Mouse (Mus musculus): Measurements from ENCODE around the gene Pdcd4. TPM values are rescaled to one million over a fixed set of nuclear protein-coding genes. Genes with fewer than 3 reads are reported as not detected.
"Not testable (repeated sequence)": the region's sequence is repeated elsewhere in the genome, so short reads cannot be mapped to it uniquely, and the experiment has no call there.

Pdcd4 gene
- total and polyA plus RNA-seq, 2 experiments from 2014 or later = 19.5 to 96.7 TPM

DNA sequence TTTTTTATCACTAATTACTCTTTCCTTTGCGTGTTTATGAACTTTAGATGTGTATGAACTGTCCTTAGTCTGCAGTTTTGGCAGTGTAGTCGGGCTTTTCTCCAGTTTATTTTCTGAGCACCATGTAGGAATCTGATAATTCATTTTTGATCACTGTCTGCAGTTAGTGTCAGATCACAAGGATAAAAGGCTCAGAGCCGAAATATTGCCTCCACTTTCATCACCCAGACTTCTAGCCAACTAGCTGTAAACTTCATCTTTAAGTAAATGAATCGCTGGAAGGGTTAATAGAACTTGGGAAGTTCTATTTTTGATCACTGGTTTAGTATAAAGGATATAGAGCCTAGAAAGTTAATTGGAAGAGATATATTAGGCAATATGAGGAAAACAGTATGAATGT lies 70.5 kb downstream of the Pdcd4 start:
- no peak for DNase-seq (ENCODE audit: low spot score)
- Histone ChIP-seq H3K4me3 (ENCODE audit: low read depth, low read length) (no peak overlapping the region), H3K27me3 (ENCODE audit: insufficient read depth, low read length) (no peaks in the 10 kb centered on the region), H3K27ac (ENCODE audit: low read depth, low read length) (no peak overlapping the region), H3K36me3 (ENCODE audit: insufficient read depth, low read length) (no peaks in the 10 kb centered on the region), H3K9ac (replicated peaks; ENCODE audit: low read length, poor library complexity, severe bottlenecking) (no peak overlapping the region), H3K9me3 (ENCODE audit: low read length) (no peaks in the 10 kb centered on the region), H3K4me1 (ENCODE audit: insufficient read depth, low read length) (no peaks in the 10 kb centered on the region), H3K4me2 (ENCODE audit: low read depth, low read length, poor library complexity, severe bottlenecking) (no peak overlapping the region)
- 90% methylated on average over 4 of the region's 4 CpGs for WGBS
- no peak for TF ChIP-seq CTCF (IDR thresholded peaks at IDR 0.05)
- ATAC-seq (ENCODE audit: low FRiP score) = no peak

DNA sequence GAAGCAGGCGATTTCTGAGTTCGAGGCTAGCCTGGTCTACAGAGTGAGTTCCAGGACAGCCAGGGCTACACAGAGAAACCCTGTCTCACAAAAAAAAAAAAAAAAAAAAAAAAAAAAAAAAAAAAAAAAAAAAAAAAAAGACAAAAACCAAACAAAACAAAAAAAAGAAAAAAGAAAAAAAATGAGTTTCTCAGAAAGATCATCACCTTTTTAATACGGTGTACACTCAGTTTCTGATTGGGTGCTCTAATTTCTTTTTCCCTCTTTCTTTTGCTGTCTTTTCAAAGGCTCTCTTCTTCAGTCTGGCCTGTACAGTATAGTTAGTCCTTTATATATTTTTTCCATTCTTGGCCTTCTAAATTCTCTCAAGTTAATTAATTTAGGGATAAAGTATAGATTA lies 72.3 kb downstream of the Pdcd4 start:
- DNase-seq (ENCODE audit: low spot score); H3K9me3 ChIP-seq (ENCODE audit: low read length); H3K4me2 ChIP-seq (ENCODE audit: low read depth, low read length, poor library complexity, severe bottlenecking); H3K36me3 ChIP-seq (ENCODE audit: insufficient read depth, low read length); H3K27me3 ChIP-seq (ENCODE audit: insufficient read depth, low read length); ATAC-seq (ENCODE audit: low FRiP score); H3K9ac ChIP-seq (replicated peaks; ENCODE audit: low read length, poor library complexity, severe bottlenecking); H3K4me1 ChIP-seq (ENCODE audit: insufficient read depth, low read length); H3K27ac ChIP-seq (ENCODE audit: low read depth, low read length); H3K4me3 ChIP-seq (ENCODE audit: low read depth, low read length): not testable (repeated sequence)
- WGBS = 96% methylated on average over 3 of the region's 3 CpGs

DNA sequence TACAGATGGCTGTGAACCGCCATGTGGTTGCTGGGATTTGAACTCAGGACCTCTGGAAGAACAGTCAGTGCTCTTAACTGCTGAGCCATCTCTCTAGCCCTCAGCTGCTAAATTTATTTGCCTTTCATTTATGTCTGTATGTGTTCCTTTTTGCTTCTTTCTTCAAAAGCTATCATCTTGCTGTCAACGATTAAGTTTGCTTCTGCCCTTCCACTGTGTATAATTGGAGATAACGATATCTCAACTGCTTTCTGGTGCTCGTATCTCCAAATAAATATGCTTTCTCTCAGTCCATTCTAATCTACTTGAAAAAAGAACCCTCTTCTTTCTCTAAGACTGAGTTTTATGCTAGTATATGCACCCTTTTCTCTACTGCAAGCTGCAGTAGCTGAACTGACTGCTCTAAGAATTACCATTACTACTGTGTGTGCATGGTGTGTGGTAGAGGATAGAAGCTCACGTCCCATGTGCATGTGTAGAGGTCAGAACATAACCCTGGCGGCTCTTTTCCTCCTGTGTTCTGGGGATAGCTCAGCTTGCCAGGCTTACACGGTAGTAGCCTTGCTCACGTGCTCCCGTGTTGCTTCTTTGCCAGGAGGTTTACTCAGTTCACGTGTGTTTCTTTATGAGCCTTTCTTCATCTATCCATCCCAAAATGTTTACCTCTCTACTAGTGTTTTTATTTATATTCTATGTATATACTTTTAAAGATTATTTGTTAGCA lies 73.0 kb downstream of the Pdcd4 start:
- Histone ChIP-seq H3K27me3 (ENCODE audit: insufficient read depth, low read length) (no peaks in the 10 kb centered on the region), H3K4me1 (ENCODE audit: insufficient read depth, low read length) (no peaks in the 10 kb centered on the region), H3K9ac (replicated peaks; ENCODE audit: low read length, poor library complexity, severe bottlenecking) (no peak overlapping the region), H3K4me2 (ENCODE audit: low read depth, low read length, poor library complexity, severe bottlenecking) (no peak overlapping the region), H3K9me3 (ENCODE audit: low read length) (no peaks in the 10 kb centered on the region), H3K36me3 (ENCODE audit: insufficient read depth, low read length) (no peaks in the 10 kb centered on the region), H3K27ac (ENCODE audit: low read depth, low read length) (no peak overlapping the region), H3K4me3 (ENCODE audit: low read depth, low read length) (no peak overlapping the region)
- TF ChIP-seq CTCF (IDR thresholded peaks at IDR 0.05) = no peak
- WGBS = 89% methylated on average over 10 of the region's 10 CpGs
- no peak for DNase-seq (ENCODE audit: low spot score)
- ATAC-seq (ENCODE audit: low FRiP score) = no peak

DNA sequence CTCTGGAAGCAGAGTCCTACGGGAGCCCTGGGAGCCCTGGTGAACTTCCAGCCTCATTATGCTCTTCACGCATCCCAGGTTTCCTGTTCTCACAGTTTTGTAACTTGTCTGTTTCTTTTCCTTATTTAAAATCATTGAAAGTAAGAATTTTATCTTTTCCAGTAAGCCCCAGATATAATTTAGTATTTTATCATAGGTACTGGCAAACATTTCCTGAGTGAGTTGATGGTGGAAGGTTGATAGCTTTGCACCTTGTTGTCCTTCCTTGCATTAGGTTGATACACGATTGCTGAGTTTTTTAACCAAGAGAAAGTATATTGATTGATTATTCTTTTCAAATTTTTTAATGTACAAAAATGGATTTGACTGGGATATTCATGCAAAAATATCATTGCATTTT lies 77.2 kb downstream of the Pdcd4 start:
- no peak for TF ChIP-seq CTCF (IDR thresholded peaks at IDR 0.05)
- Histone ChIP-seq H3K27me3 (ENCODE audit: insufficient read depth, low read length) (no peaks in the 10 kb centered on the region), H3K27ac (ENCODE audit: low read depth, low read length) (no peak overlapping the region), H3K4me1 (ENCODE audit: insufficient read depth, low read length) (no peaks in the 10 kb centered on the region), H3K9me3 (ENCODE audit: low read length) (no peaks in the 10 kb centered on the region), H3K36me3 (ENCODE audit: insufficient read depth, low read length) (no peaks in the 10 kb centered on the region), H3K4me2 (ENCODE audit: low read depth, low read length, poor library complexity, severe bottlenecking) (no peak overlapping the region), H3K9ac (replicated peaks; ENCODE audit: low read length, poor library complexity, severe bottlenecking) (no peak overlapping the region), H3K4me3 (ENCODE audit: low read depth, low read length) (no peak overlapping the region)
- DNase-seq (ENCODE audit: low spot score) (no peak), ATAC-seq (ENCODE audit: low FRiP score) (no peak)
- WGBS = 90% methylated on average over 3 of the region's 3 CpGs

DNA sequence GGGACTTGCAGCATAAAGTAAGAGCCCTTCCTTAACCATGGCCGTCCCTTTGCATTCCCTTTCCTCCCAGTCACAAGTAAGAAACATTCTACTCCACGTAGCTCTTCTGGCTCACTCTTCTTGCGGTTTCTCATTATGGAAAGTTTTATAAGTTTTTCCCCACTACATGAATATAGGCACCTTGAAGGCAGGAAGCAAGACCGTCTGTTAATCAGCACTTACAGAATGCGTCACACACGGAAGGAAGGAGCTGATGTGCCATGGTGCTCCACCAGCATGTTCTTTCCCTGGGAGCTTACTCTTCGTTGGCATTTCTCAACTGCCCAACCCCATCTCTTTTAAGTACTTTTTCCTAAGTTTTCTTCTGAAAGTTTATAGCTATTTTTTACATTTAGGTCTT lies 79.9 kb downstream of the Pdcd4 start:
- Histone ChIP-seq H3K9me3 (ENCODE audit: low read length) (no peaks in the 10 kb centered on the region), H3K27ac (ENCODE audit: low read depth, low read length) (no peak overlapping the region), H3K27me3 (ENCODE audit: insufficient read depth, low read length) (no peaks in the 10 kb centered on the region), H3K36me3 (ENCODE audit: insufficient read depth, low read length) (no peaks in the 10 kb centered on the region), H3K4me2 (ENCODE audit: low read depth, low read length, poor library complexity, severe bottlenecking) (no peak overlapping the region), H3K4me3 (ENCODE audit: low read depth, low read length) (no peak overlapping the region), H3K9ac (replicated peaks; ENCODE audit: low read length, poor library complexity, severe bottlenecking) (no peak overlapping the region), H3K4me1 (ENCODE audit: insufficient read depth, low read length) (no peaks in the 10 kb centered on the region)
- TF ChIP-seq CTCF (IDR thresholded peaks at IDR 0.05) = no peak
- 86% methylated on average over 7 of the region's 7 CpGs for WGBS
- DNase-seq (ENCODE audit: low spot score) = no peak
- no peak for ATAC-seq (ENCODE audit: low FRiP score)

DNA sequence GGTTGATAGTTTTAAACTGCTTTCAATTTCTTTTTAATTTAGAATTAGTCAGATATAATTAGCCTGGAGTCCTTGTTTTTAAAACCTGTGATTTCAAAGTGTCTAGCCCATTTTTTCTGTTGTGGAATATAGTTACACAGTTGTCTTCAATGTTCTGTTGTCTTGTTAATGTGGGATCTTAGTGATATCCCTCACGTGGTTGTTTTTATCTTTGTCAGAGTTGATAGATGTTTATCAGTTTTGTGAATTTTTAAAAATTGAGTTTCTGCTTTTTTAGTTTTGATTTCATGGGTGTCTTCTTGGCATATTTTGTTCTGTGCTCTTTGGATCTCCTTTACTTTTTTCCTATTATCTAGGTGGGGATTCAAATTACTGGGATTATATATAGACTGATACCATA lies 81.6 kb downstream of the Pdcd4 start:
- H3K27me3 ChIP-seq (ENCODE audit: insufficient read depth, low read length) = no peaks in the 10 kb centered on the region
- no peaks in the 10 kb centered on the region for H3K4me1 ChIP-seq (ENCODE audit: insufficient read depth, low read length)
- H3K27ac ChIP-seq (ENCODE audit: low read depth, low read length) = no peak overlapping the region
- H3K36me3 ChIP-seq (ENCODE audit: insufficient read depth, low read length) = no peaks in the 10 kb centered on the region
- H3K9ac ChIP-seq (replicated peaks; ENCODE audit: low read length, poor library complexity, severe bottlenecking) = no peak overlapping the region
- no peak for TF ChIP-seq CTCF (IDR thresholded peaks at IDR 0.05)
- no peak overlapping the region for H3K4me2 ChIP-seq (ENCODE audit: low read depth, low read length, poor library complexity, severe bottlenecking)
- ATAC-seq (ENCODE audit: low FRiP score) = no peak
- no peaks in the 10 kb centered on the region for H3K9me3 ChIP-seq (ENCODE audit: low read length)
- WGBS = 83% methylated on average over 1 of the region's 1 CpGs
- no peak overlapping the region for H3K4me3 ChIP-seq (ENCODE audit: low read depth, low read length)
- DNase-seq (ENCODE audit: low spot score) = no peak

Other genes starting within 250 kb of the Pdcd4 start
- gene Rbm20, start 214.9 kb upstream of the Pdcd4 start, total RNA-seq (2014; rRNA removed) = 1.6 and 2.0 TPM in 2 replicates
- gene Rbm20, start 214.9 kb upstream of the Pdcd4 start, polyA plus RNA-seq (2015; fragmentation: Nextera tagmentation; extraction: Ambion mirVana) = 0.44 and 0.75 TPM in 2 replicates
- gene Shoc2, start 52.1 kb downstream of the Pdcd4 start, total RNA-seq (2014; rRNA removed) = 77.3 and 85.1 TPM in 2 replicates
- gene Shoc2, start 52.1 kb downstream of the Pdcd4 start, polyA plus RNA-seq (2015; fragmentation: Nextera tagmentation; extraction: Ambion mirVana) = 46.2 and 49.4 TPM in 2 replicates
- gene Bbip1, start 52.4 kb downstream of the Pdcd4 start, total RNA-seq (2014; rRNA removed) = 74.2 and 95.7 TPM in 2 replicates
- 154 and 158 TPM in 2 replicates for gene Bbip1, start 52.4 kb downstream of the Pdcd4 start, polyA plus RNA-seq (2015; fragmentation: Nextera tagmentation; extraction: Ambion mirVana)
- 25.1 and 30.5 TPM in 2 replicates for gene Adra2a, start 151.9 kb downstream of the Pdcd4 start, total RNA-seq (2014; rRNA removed)
- 2.9 and 3.4 TPM in 2 replicates for gene Adra2a, start 151.9 kb downstream of the Pdcd4 start, polyA plus RNA-seq (2015; fragmentation: Nextera tagmentation; extraction: Ambion mirVana)

Measured in midbrain, postnatal 0 days (tissue).